Mouse (Mus musculus) cortical plate, adult 2 months (tissue): ENCODE measurements around the gene Tnc.

Experiments
- CTCF ChIP-seq: fragments of 200-500 bp; IDR thresholded peaks from 2 replicates; pipeline ENCODE4 v1.5.1; 2011; ENCODE audit warnings: mild to moderate bottlenecking, control low read depth, low read length; ENCODE audit not compliant: insufficient read depth; ENCODE audit errors: extremely low read depth
- POLR2A ChIP-seq: fragments of 200-500 bp; IDR thresholded peaks from 2 replicates; pipeline ENCODE4 v1.6.1; 2011; ENCODE audit warnings: mild to moderate bottlenecking, low read length, control low read depth; ENCODE audit not compliant: insufficient read depth; ENCODE audit errors: extremely low read depth

GRCm38 (mm10) chr4:64078029-64078619, 31.3 kb upstream of the Tnc start:
- no peak for TF ChIP-seq CTCF
- TF ChIP-seq POLR2A, result no peak
